Mouse (Mus musculus) CD8-positive naive resting alpha-beta T cell, adult 2 months (primary cell): ENCODE measurements around the gene Glce.

ENCODE experiments used
- DNase-seq, 2 experiments: peaks; one replicate each; pipeline ENCODE4 v3.0.0; 2022; ENCODE audit warnings: low read depth in 2 of 2, low spot score in 2 of 2

Glce gene

DNA sequence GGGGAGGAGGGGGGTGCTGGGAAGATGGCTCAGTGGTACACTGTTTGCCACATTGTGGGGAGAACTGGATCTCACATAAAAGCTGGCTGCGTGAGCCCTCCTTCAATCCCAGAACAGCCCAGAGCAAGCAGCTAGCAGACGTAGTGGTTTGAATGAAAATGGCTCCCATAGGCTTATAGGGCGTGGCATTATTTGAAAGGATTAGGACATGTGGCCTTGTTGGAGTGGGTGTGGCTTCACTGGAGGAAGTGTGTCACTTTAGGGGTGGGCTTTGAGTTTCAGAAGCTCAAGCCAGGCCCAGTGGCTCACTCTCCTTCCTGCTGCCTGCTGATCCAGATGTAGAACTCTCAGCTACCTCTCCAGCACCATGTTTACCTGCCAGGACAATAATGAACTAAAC is 90.2 kb downstream of the Glce start:
- DNase-seq, result no peak

DNA sequence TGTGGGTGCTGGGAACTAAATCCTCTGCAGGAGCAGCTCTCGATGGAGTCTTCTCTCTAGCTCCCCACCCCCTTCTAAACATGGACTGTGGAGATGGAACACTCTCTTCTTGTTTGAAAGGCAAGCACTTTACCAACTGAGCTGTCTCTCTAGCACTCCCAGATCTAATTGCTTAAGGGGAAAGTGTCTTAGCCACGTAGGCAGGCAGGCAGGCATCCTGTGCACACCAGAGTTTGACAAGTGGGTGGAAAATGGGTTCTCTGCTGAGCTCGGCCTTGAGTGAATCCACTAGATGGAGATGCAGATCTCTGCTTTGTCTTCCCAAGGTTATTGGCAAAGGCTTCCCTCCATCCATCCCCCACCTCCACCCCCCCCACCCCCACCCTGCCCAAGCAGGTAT is 94.4 kb downstream of the Glce start:
- no peak for DNase-seq

DNA sequence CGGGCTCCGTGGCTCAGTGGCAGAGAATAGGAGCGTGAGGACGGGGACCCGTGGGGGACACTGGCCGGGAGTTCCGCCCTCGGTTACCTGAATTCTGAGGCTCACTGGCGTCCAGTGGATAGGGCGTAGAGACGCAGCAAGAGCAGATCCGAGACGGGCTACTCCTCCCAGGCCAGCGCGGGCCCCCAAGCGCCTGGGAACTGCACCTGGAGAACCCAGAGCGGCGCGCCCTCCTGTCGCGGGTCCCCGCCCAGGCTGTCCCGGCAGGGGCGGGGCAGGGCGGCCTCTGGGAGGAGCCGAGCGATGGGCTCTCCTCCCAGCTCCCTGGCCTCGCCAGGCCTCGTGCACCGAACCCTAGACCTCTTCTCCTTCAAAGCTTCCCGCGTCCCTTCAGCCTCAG is 95.9 kb downstream of the Glce start, which contains the start of gene Paqr5:
Gene Paqr5, minus strand, starts transcription at position 257 of the 400 bp plus-strand sequence.
- peak in 1 of 2 experiments; percentile 4 for DNase-seq

DNA sequence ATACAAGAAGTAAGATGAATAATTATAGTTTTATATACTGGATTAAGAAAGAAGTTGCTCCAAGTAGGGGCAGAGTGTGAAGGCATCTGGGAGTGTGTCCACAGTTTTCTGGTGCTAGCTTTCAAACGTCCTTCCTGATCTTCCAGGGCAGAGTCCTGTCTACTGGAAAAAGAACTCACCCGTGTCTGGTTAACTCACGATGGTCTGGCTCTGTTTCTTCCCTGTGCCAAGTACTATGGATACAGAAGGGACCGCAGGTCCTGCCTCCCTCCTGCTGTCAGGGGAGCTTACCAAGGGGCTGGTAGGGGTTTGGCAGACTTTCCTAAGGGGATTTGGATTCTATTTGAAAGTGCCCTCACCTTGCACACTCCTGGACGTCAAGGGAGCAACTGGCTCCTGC is 97.4 kb downstream of the Glce start:
- DNase-seq, result no peak

DNA sequence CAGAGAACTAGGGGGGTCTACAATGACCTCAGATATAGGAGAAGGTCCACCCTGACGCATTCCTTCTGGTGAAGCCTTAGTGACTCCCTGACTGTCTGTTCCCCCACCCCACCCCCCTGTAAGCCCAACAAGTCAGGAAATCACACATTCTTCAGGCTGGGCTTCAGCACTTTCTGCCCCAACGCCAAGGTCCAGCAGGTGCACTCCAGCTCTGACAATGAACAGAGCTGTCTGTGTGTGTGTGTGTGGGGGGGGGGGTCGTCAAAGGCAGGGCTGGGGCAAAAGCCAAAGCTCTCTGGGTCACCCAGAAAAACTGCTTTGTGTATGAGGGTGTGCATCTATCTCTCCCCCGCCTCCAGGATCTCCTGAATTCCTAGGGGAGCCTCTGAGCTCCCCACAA is 98.6 kb downstream of the Glce start:
- no peak for DNase-seq

DNA sequence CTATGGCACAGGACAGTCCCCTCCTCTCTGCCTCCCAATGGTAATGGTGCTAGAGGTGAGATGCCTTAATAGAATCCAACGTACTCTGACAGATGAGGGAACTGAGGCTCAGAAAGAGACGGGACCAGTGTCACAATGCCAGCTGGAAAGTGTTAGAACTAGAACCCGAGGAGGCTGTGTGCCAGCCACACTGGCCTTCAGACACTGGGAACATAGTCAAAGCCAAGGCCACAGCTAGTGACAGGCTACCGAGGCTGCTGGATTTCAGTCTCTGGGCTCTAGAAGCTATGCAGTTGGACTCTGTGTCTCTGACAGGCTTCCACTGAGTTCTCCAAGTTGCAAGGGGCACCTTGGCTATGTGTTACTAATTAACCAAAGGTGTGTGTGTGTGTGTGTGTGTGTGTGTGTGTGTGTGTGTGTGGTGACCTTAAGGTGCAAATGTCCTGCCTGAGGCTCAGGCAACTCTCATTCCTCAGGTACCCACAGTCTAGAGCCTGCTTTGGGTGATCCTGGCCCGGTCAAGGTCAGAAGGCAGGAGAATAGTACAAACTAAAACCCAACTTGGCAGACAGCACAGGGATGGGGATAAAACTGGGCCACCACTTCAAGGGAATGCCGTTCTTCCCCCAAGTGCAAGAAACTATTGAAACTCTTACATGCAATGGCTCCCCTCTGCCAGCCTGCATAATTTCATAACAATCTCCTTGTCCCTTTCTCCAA is 99.3 kb downstream of the Glce start:
- DNase-seq, result no peak

DNA sequence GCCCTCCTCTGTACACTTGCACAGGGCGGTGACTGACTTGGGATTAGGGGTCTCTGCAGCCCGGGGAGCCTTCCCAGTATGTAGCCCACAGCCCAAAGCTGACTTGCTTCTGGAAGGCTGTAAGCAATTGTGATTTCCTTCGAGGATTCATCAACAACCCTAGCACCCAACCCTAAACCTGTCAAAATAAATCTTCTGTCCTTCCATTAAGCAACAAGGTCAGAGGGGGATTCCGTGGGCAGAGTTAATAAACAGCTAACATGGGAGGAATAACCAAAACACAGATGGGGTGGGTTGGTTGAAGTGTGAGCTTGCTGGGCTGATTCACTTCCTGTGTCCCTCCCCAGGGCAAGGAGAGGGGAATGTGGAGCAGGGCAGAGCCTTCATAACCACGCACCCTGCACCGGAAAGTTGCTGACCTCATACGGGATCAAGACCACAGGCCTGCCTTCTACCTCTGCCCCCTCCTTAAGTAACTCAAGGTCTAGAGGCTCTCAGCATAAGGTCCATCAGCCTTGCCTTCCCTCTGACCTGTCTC is 100.8 kb downstream of the Glce start:
- no peak for DNase-seq

DNA sequence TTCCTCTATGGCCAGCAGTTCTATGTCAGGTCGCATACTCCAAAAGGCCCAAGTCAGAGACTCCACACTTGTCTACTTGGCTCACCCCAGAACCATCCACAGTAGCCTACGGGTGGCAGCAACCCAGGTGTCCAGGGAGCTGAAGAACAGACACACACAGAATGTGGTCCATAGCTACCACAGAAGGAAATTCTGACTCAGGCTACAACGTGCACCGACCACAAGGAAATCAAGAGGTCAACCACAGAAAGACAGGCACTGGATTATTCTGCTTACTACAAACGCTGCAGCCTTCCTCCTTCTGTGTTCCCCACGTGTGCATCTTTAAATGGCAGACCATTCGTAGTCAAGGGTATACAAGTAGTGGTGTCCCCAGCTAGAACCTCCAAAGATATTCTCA is 102.2 kb downstream of the Glce start:
- no peak for DNase-seq

DNA sequence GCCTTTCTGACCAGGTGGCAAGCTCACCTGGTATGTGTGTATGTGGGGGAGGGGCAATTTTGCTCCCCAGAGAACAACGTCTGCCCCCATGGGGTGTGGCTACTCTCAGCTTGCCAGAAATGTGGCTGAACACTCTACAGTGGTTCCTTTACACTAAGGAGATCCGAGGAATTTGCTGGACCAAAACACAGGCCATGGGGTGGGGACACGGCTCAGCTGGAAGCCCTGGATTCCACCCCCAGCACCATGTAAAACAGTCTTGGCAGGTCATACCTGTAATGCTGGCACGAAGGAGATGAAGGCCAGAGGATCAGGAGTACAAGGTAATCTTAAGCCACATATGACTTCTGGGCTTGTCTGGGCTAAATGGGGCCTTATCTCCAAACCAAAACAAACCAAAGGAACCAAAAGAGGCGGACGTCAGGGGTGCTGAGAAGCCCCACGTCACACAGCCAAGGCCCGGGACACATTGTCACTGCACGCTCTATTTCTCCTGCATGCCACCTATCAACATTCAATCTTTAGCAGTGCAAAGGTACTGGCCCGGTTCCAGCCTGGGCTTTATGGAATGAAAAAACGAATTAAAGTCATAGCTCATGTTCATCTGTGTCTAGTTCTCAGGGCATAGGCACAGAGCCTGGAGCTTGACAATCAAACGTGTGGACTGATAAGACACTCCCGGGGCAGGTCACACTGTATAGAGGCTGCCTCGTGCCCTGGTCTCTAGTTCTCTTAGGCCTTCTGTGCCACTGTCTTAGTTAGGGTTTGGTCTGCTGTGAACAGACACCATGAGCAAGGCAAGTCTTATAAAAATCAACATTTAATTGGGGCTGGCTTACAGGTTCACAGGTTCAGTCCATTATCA is 104.0 kb downstream of the Glce start:
- no peak for DNase-seq

DNA sequence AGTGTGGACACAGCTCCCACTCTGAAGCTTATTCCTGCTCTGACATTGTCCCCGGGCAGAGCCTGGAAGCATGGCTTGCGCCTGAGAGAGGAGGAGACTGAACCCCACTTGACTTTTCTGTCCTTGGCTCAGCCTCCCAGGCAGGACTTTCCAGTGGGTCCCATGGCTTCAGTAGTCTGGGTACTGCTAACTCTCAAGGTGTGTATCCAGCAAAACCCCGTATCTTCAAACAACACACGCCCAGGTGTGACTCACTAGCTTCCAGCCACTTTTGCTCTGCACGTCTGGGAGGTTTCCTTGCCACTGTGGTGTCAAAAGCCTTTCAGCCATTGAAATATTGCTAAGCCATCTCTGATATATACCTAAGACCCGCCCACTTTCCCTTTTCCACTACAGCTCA is 105.1 kb downstream of the Glce start:
- no peak for DNase-seq

DNA sequence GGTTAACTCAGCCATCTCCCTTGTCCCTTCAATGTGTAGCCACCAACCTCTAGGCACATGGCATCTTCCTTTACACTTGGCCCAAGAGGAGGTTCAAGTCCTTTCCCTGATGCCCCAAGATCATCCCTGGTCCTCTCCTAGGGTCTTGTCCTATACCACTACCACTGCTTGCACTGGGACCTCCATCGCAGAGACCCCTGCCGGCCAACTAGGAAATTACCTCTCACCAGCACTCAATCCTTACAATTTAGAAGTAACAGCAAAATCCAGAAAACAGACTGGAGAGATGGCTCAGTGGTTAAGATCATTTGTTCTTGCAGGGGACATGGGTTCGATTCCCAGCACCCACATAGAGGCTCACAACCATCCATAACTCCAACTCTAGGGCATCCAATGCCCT is 107.0 kb downstream of the Glce start:
- DNase-seq, result peak in 1 of 2 experiments; percentile 8

DNA sequence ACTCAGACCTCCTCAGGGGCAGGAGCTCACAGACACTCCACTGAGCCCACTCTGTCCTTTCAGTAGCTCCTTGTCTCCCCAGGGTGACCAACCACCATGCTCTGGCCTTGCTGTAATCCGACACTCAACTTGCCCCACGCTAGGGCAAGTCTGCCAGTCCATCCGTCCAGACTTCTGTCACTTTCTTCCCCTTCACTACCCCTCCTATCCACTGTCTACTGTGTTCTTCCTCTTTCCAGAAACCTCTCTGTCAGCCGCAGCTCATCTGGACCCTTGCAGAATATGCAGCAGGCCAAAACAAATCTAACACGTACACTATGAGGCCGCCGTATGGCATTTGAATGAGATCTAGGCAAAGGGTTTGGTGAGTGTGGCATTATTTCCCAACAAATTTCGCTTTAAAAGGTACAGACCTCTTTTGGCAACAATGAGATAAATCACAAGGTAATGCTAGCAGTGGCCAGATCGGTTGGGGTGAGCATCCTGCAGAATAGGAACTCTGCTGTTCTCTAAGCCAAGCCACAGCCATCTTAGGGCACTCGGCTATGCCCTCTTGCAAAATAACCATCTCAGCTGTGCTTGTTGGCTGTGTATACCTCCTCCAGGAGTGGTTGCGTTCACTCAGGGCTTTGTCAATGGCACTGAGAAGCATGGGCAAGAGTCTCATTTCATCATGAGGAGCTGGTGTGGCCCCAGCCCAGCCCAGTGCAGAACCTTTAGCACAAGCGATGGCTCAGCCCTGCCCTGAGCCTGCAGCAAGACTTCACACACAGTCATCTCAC is 108.9 kb downstream of the Glce start:
- DNase-seq, result no peak

DNA sequence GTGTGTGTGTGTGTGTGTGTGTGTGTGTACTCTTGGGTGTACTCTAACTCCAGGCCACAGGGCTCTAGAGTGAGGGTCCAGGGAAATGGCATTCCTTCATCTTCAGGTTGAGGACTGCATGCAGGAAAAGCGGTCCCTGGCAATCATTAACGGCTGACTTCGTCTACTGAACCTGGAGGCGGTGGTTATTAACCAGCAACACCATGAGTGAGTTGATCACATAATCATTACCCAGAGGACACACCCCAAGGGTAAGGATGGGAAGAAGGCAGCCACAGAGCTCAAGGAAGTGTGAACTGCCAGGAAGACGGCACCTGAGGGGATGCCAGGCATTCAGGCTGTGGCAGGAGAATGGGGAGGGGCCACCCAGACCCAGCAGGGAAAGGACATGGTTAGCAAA is 114.1 kb downstream of the Glce start:
- DNase-seq, result no peak
